ENCODE assay signal across 10 mouse cellular contexts in the genomic region with DNA sequence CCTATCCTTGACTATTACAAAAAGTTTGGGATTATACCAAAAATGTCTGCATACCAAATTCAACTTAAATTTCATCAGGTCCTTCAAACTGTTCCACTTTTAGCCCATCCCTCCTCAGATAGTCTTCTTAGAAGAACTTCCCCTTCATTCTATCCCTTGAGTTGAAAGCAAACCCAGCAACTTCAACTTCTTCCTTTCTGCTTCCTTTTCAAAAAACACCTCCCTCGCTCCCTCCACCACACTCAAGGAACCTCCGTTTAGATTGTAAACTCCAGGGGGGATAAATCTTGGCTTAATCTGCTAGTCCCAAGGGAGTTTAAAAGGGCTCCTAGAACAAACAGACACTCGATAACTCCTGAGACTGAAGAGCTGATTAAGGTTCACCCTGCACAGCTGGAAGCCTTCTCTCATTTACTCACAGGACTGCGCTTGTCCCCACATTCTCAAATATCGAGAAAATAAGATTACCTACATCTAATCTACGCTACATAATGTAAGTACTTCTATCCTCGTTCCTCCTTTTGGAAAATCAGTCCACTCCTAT. TPM values are rescaled to one million over a fixed set of nuclear protein-coding genes. Genes with fewer than 3 reads are reported as not detected.
A peak's percentile ranks its signal among the peaks of the same experiment; 100 is the strongest.
DNase-seq lines count a peak whose midpoint lies in the region; ATAC-seq and TF ChIP-seq lines count a peak whose summit lies in the region.
"Had no signal": no experiment of that assay in that cellular context is flagged by ENCODE, and none has a peak within 500 bp of the region (broad histone marks: within the 10 kb centered on the region; RNA-seq: fewer than 3 reads in every experiment).

No protein-coding gene starts in this region.

- H3K9me3 ChIP-seq in heart, embryonic 15.5 days (replicated peaks), result no peaks in the 10 kb centered on the region
- no peaks in the 10 kb centered on the region for H3K9me3 ChIP-seq in E14TG2a.4 (ENCODE audit: low read length)
- no peaks in the 10 kb centered on the region for H3K9me3 ChIP-seq in embryonic facial prominence, embryonic 15.5 days (replicated peaks)
- H3K9me3 ChIP-seq in midbrain, embryonic 11.5 days (ENCODE audit: control insufficient read depth, low read length), result no peaks in the 10 kb centered on the region

- H3K4me1 ChIP-seq in heart, embryonic 15.5 days (replicated peaks), result peaks cover 10% of the 10 kb centered on the region; the same call in 1 of the 2 replicates
- H3K4me1 ChIP-seq in heart, adult 2 months (ENCODE audit: control insufficient read depth, insufficient read depth, low read length), result no peaks in the 10 kb centered on the region
- peaks cover 48% of the 10 kb centered on the region for H3K4me1 ChIP-seq in E14TG2a.4 (replicated peaks; ENCODE audit: low read depth, low read length)
- peaks cover 10% of the 10 kb centered on the region; the same call in 1 of the 2 replicates for H3K4me1 ChIP-seq in embryonic facial prominence, embryonic 15.5 days
- H3K4me1 ChIP-seq in midbrain, embryonic 11.5 days (ENCODE audit: control insufficient read depth, insufficient read depth, low read length), result 0 out of 2 replicates have a peak, but pooled peaks cover 5% of the 10 kb centered on the region

- no peak for TF ChIP-seq EP300 in heart, adult 2 months (IDR thresholded peaks at IDR 0.05; ENCODE audit: insufficient read depth, low read depth, low read length)

- WGBS in heart, embryonic 15.5 days, result 5% methylated on average over 7 of the region's 7 CpGs
- WGBS in heart, adult 2 months, result 7% methylated on average over 7 of the region's 7 CpGs
- WGBS in embryonic facial prominence, embryonic 15.5 days, result 6% methylated on average over 7 of the region's 7 CpGs
- 5% methylated on average over 7 of the region's 7 CpGs for WGBS in midbrain, embryonic 11.5 days

- H3K9ac ChIP-seq in heart, embryonic 15.5 days, result no peak overlapping the region
- H3K9ac ChIP-seq in heart, adult 2 months (ENCODE audit: low read depth, low read length), result no peak overlapping the region
- H3K9ac ChIP-seq in embryonic facial prominence, embryonic 15.5 days, result no peak overlapping the region
- H3K9ac ChIP-seq in midbrain, embryonic 11.5 days (ENCODE audit: low read length), result no peak overlapping the region

- no peak for ATAC-seq in heart, embryonic 15.5 days (replicated peaks; ENCODE audit: insufficient number of reproducible peaks, insufficient read depth, low FRiP score, low read depth)
- ATAC-seq in embryonic facial prominence, embryonic 15.5 days (ENCODE audit: insufficient number of reproducible peaks, low FRiP score, low TSS enrichment, low read depth), result peak; percentile 54; the same call in 1 of the 2 replicates
- no peak for ATAC-seq in midbrain, embryonic 11.5 days (ENCODE audit: low FRiP score)

- DNase-seq in heart, adult 2 months, result no peak
- DNase-seq in midbrain, embryonic 11.5 days (ENCODE audit: low spot score, missing footprints), result peak; percentile 87
- no peak for DNase-seq in gastrocnemius, postnatal 14 days
- DNase-seq in heart, adult 18-20 months, result no peak
- no peak for DNase-seq in ovary, postnatal 10 days (ENCODE audit: low spot score)
- DNase-seq: kidney, adult 9 months had no signal

- no peak overlapping the region for H3K27ac ChIP-seq in heart, embryonic 15.5 days
- H3K27ac ChIP-seq in heart, adult 2 months, result no peak overlapping the region
- no peak overlapping the region for H3K27ac ChIP-seq in embryonic facial prominence, embryonic 15.5 days (replicated peaks)
- no peak overlapping the region for H3K27ac ChIP-seq in midbrain, embryonic 11.5 days (ENCODE audit: low read depth, low read length)

- H3K4me2 ChIP-seq in heart, embryonic 15.5 days, result peak overlapping the region; percentile 95; the same call in 1 of the 2 replicates
- no peak overlapping the region for H3K4me2 ChIP-seq in embryonic facial prominence, embryonic 15.5 days (replicated peaks)
- no peak overlapping the region; the same call in 1 of the 2 replicates for H3K4me2 ChIP-seq in midbrain, embryonic 11.5 days

- H3K4me3 ChIP-seq in heart, embryonic 15.5 days, result no peak overlapping the region
- no peak overlapping the region for H3K4me3 ChIP-seq in heart, adult 2 months
- peak overlapping the region; percentile 85 for H3K4me3 ChIP-seq in E14TG2a.4 (replicated peaks; ENCODE audit: low read length)
- peak overlapping the region; percentile 46; the same call in 1 of the 2 replicates for H3K4me3 ChIP-seq in embryonic facial prominence, embryonic 15.5 days (replicated peaks)
- no peak overlapping the region for H3K4me3 ChIP-seq in midbrain, embryonic 11.5 days (ENCODE audit: low read depth, low read length)

- H3K36me3 ChIP-seq in heart, embryonic 15.5 days, result no peaks in the 10 kb centered on the region
- no peaks in the 10 kb centered on the region for H3K36me3 ChIP-seq in heart, adult 2 months (ENCODE audit: control insufficient read depth, insufficient read depth, low read length)
- 0 out of 2 replicates have a peak, but pooled peaks cover 6% of the 10 kb centered on the region for H3K36me3 ChIP-seq in E14TG2a.4 (ENCODE audit: insufficient read depth, low read length)
- H3K36me3 ChIP-seq in embryonic facial prominence, embryonic 15.5 days, result no peaks in the 10 kb centered on the region
- no peaks in the 10 kb centered on the region for H3K36me3 ChIP-seq in midbrain, embryonic 11.5 days (ENCODE audit: control insufficient read depth, insufficient read depth, low read length)

- no peak for TF ChIP-seq POLR2A in heart, adult 2 months (IDR thresholded peaks at IDR 0.05; ENCODE audit: insufficient read depth, low read depth, low read length)

- no peaks in the 10 kb centered on the region for H3K79me2 ChIP-seq in heart, adult 2 months (replicated peaks; ENCODE audit: control insufficient read depth, insufficient read depth, low read length)

- H3K27me3 ChIP-seq in heart, embryonic 15.5 days, result peaks cover 12% of the 10 kb centered on the region
- H3K27me3 ChIP-seq in heart, adult 2 months (ENCODE audit: control insufficient read depth, insufficient read depth, low read length), result peaks cover 3% of the 10 kb centered on the region; the same call in 1 of the 2 replicates
- H3K27me3 ChIP-seq in E14TG2a.4 (ENCODE audit: insufficient read depth, low read length), result no peaks in the 10 kb centered on the region
- peaks cover 8% of the 10 kb centered on the region for H3K27me3 ChIP-seq in embryonic facial prominence, embryonic 15.5 days
- no peaks in the 10 kb centered on the region; the same call in 1 of the 2 replicates for H3K27me3 ChIP-seq in midbrain, embryonic 11.5 days (ENCODE audit: control insufficient read depth, insufficient read depth, low read length)
- H3K27me3 ChIP-seq: CH12.LX had no signal

- no peak for TF ChIP-seq CTCF in heart, adult 2 months (IDR thresholded peaks at IDR 0.05)
- no peak; the same call in 1 of the 2 replicates for TF ChIP-seq CTCF in E14TG2a.4 (conservative IDR thresholded peaks at IDR 0.05; ENCODE audit: low read length)

- intact Hi-C loops in heart, adult 2 months (cut with DNase I), result no loop called here
- intact Hi-C loops in gastrocnemius, postnatal 14 days (cut with DNase I; ENCODE audit: low total_unique reads), result no loop called here

RNA-seq across cellular contexts. Expression of gene Slco4c1, which starts 1.1 kb away (rescaled TPM):
- 0.19 and 0.39 TPM in 2 replicates for polyA plus RNA-seq in heart, embryonic 15.5 days (2015; fragmentation: Nextera tagmentation; extraction: Ambion mirVana)
- total RNA-seq in heart, adult 2 months (2021), result not detected
- polyA plus RNA-seq in heart, adult 2 months (2012; rRNA removed), result 0.20 TPM in 1 of 2 replicates, not detected in the other
- polyA plus RNA-seq in embryonic facial prominence, embryonic 15.5 days (2015; fragmentation: Nextera tagmentation; extraction: Ambion mirVana), result 0.72 and 0.92 TPM in 2 replicates
- 0.04 TPM in 1 of 2 replicates, not detected in the other for polyA plus RNA-seq in midbrain, embryonic 11.5 days (2014; fragmentation: Nextera tagmentation; extraction: Ambion mirVana)
- not detected for total RNA-seq in gastrocnemius, postnatal 14 days (2021)
- total RNA-seq in heart, adult 18-20 months (2021), result under 1 TPM in 1 of 2 experiments, not detected in 1; 0.10 TPM
- total RNA-seq: CH12.LX had no signal

Comparison
In these comparisons a context has a peak if more than half of its experiments do, and no peak if none do; other contexts are left out.
1. H3K4me3 ChIP-seq: peak in E14TG2a.4 (single experiment) and embryonic facial prominence, embryonic 15.5 days (single experiment); none in heart, embryonic 15.5 days (single experiment), heart, adult 2 months (single experiment) and midbrain, embryonic 11.5 days (single experiment).